Mouse (Mus musculus): Measurements from ENCODE around the gene Alkbh3. TPM values are rescaled to one million over a fixed set of nuclear protein-coding genes. Genes with fewer than 3 reads are reported as not detected.

Alkbh3 gene
- total RNA-seq, 2 experiments from 2014 or later = 2.2 to 16.9 TPM

- no peak for ATAC-seq (replicated peaks; ENCODE audit: low FRiP score, poor library complexity, severe bottlenecking)
These were observed 53.5 kb downstream of the Alkbh3 start, which contains the start of gene Gm13889 for GRCm38 (mm10) chr2:93956908-93957784. Gm13889 (minus strand) TSS chr2:93957201.

- no peak for ATAC-seq (replicated peaks; ENCODE audit: low FRiP score, poor library complexity, severe bottlenecking)
These were observed 54.2 kb downstream of the Alkbh3 start for GRCm38 (mm10) chr2:93956331-93956801.

- ATAC-seq (replicated peaks; ENCODE audit: low FRiP score, poor library complexity, severe bottlenecking) = no peak
These were observed 54.7 kb downstream of the Alkbh3 start for GRCm38 (mm10) chr2:93955886-93956285.

GRCm38 (mm10) chr2:93954781-93955578 lies 55.6 kb downstream of the Alkbh3 start:
- no peak for ATAC-seq (replicated peaks; ENCODE audit: low FRiP score, poor library complexity, severe bottlenecking)

GRCm38 (mm10) chr2:93953726-93954125 lies 56.9 kb downstream of the Alkbh3 start:
- ATAC-seq (replicated peaks; ENCODE audit: low FRiP score, poor library complexity, severe bottlenecking) = no peak

- ATAC-seq (replicated peaks; ENCODE audit: low FRiP score, poor library complexity, severe bottlenecking) = no peak
These were observed 63.6 kb downstream of the Alkbh3 start for GRCm38 (mm10) chr2:93946976-93947375.

GRCm38 (mm10) chr2:93944855-93945254 lies 65.8 kb downstream of the Alkbh3 start:
- ATAC-seq (replicated peaks; ENCODE audit: low FRiP score, poor library complexity, severe bottlenecking) = no peak

- ATAC-seq (replicated peaks; ENCODE audit: low FRiP score, poor library complexity, severe bottlenecking) = no peak
These were observed 66.5 kb downstream of the Alkbh3 start for GRCm38 (mm10) chr2:93944099-93944498.

- ATAC-seq (replicated peaks; ENCODE audit: low FRiP score, poor library complexity, severe bottlenecking) = no peak
These were observed 68.9 kb downstream of the Alkbh3 start for GRCm38 (mm10) chr2:93941670-93942069.

- ATAC-seq (replicated peaks; ENCODE audit: low FRiP score, poor library complexity, severe bottlenecking) = no peak
These were observed 72.1 kb downstream of the Alkbh3 start for GRCm38 (mm10) chr2:93938534-93938933.

Other genes with a start within 250 kb of the Alkbh3 start
- 5.8 and 11.1 TPM in 2 replicates for gene Ext2, start 188.2 kb downstream of the Alkbh3 start, total RNA-seq (2015; ENCODE audit: low replicate concordance)
- 2.3 and 7.4 TPM in 2 replicates for gene Ext2, start 188.2 kb downstream of the Alkbh3 start, total RNA-seq (2017; ENCODE audit: low replicate concordance)
- 3.3 and 6.3 TPM in 2 replicates for gene Accs, start 160.9 kb downstream of the Alkbh3 start, total RNA-seq (2015; ENCODE audit: low replicate concordance)
- 1.4 and 1.8 TPM in 2 replicates for gene Accs, start 160.9 kb downstream of the Alkbh3 start, total RNA-seq (2017; ENCODE audit: low replicate concordance)
- gene Accsl, start 141.7 kb downstream of the Alkbh3 start, total RNA-seq (2015; ENCODE audit: low replicate concordance) = not detected in 2 replicates
- gene Accsl, start 141.7 kb downstream of the Alkbh3 start, total RNA-seq (2017; ENCODE audit: low replicate concordance) = not detected in 2 replicates
- gene Gm13889, start 53.6 kb downstream of the Alkbh3 start, total RNA-seq (2015; ENCODE audit: low replicate concordance) = not detected in 2 replicates
- gene Gm13889, start 53.6 kb downstream of the Alkbh3 start, total RNA-seq (2017; ENCODE audit: low replicate concordance) = not detected in 2 replicates
- not detected in 2 replicates for gene Gm27027, start 14.5 kb downstream of the Alkbh3 start, total RNA-seq (2015; ENCODE audit: low replicate concordance)
- gene Gm27027, start 14.5 kb downstream of the Alkbh3 start, total RNA-seq (2017; ENCODE audit: low replicate concordance) = not detected in 2 replicates
- 19.4 and 21.9 TPM in 2 replicates for gene Hsd17b12, start 147.2 kb upstream of the Alkbh3 start, total RNA-seq (2015; ENCODE audit: low replicate concordance)
- gene Hsd17b12, start 147.2 kb upstream of the Alkbh3 start, total RNA-seq (2017; ENCODE audit: low replicate concordance) = 14.9 and 17.3 TPM in 2 replicates